Mouse (Mus musculus): Measurements from ENCODE around the gene Olfr461.
"Not testable (repeated sequence)": the region's sequence is repeated elsewhere in the genome, so short reads cannot be mapped to it uniquely, and the experiment has no call there.

Olfr461 gene

DNA sequence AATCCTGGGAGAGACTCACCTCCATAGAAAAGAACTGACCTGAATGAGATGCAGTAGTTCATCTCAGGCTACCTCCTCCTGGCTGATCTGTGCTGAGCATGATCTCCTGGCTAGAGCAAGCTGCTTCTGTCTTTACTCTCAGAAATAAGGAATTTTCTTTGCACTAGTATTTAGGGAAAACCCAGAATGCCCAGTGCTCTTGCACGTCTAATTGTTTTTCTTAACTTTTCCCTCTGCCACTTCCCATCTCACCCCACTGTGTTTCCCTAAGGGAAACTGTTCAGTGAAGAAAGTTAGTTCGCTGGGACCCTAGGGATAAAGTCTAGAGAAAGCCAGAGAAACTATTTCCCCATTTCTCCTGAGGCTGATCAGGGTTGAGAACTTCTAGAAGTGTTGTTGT, at the start of gene Olfr461:
Olfr461 (minus strand) TSS at position 101 of the 400 bp plus-strand sequence.
- DNase-seq, result no peak

DNA sequence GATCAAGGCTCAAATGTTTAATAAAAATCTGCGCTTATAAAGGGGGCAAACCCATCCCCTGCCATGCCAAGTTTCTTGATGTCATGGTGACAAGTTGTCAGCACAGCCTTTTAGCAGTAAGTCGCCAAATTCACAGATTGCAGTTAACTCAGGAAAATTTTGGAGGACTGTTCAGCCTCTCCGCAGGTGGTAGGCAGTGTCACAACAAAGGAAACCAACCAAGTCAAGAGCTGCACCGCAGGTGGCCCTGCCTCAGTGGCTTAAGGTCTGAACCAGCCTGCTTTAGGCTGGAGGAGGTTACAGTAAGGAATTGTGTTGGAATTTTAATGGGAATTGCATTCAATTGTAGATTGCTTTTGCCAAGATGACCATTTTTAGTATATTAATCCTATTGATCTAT, 43.7 kb upstream of the Olfr461 start:
- DNase-seq, result not testable (repeated sequence)

DNA sequence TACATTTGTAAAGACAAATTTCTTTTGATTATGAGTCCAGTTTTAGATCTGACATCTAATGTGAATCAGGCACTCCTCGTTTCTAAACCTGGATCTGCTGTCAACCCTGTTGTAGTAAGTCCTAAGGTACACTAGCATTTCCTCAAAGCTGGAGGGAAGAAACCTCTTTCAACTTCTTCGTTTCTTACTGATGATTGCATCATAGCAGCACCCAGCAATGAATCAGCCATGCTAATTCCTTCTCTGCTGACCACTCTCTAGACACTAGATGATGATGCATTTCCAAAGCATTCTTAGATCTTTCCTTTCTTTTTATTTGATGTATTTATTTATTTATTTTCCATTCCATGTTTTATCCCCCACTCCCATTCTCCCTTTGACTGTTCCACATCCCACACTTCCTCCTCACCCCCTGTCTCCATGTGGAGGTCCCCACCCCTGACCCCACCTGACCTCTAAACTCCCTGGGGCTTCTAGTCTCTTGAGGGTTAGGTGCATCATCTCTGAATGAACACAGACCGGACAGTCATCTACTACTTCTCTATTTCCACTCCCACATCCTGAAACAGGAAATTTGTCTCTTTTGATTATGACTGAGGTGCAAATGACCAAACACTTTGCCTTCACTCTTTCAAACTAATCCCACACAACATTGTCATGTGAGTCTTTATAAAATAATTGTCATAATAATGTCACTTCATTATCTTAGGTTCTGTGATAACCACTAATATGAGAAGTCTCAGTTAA, 40.1 kb upstream of the Olfr461 start:
- no peak for DNase-seq

DNA sequence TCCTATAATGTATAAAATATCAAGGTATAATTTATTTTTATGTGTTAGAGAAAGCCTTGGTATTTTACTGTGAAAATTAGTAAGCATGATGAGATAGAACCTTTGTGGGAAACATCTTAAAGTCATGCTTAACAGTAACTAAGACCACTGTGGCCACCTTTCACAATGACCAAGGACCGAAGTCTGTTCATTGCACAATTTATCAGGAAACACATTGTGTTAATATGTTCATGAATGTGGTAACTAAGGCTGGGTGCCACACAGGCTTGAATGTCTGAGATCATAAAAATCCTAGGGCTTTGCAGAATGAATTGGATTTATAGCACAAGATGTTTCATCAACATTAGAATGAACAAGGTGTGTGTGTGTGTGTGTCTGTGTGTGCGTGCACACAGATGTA, 33.5 kb upstream of the Olfr461 start:
- DNase-seq, result no peak

DNA sequence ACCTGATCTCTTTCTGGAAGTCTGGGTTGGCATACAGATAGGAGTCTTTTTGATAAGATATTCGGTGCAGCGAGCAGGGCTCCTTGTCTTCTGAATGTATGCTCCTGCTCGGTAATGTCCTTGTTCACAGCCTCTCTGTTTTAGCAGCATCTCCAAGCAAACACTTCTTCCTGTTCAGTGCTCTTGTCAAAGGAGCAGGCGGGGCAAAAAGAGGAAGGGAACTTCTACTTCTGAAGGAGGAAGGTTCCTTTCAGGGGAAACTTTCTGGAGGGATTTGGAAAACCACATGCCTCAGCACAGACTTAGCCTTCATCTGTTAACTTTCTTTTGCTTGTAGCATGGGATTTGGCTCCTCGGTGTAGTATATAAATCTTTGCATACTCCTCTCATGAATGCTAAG, 30.8 kb upstream of the Olfr461 start, which contains the start of gene Clec5a:
Clec5a (minus strand) TSS at position 177 of the 400 bp plus-strand sequence.
- DNase-seq, result no peak

DNA sequence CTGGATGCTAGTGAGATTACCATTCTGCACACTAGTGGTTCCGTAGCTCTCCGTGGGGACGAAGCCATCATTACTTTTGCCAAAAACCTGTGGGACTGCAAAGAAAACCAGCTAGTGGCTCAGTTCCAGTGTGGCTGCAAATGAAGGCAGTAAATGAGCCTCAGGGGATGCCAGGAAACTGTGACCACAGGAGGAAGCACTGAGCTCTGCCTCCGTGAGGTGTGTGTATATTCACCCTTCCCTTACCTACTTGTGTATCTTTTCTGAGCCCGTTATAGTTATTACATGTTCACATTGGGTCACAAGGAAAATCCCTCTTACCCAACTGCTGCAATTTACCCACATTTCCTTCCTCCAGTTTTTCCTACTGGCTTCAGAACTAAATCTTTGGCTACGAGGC, 29.5 kb upstream of the Olfr461 start:
- no peak for DNase-seq

DNA sequence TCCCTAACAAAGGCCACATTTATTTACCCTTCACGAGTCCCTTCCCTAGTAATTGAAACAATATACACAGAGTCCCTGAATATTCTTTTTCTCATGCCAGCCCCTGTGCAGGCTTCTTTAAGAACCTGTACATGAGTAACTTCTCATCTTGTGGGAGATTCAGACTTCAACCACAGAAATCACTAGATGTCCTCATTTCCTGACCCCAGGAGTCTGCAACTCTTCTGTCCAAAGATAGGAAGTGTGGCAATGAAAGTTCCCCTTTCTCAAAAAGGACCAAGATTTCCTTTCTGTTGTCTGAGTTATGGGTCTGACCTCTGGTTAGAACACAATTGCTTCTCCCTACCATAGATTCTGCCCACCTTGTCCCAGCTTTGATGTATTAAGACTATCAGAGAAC, 21.5 kb upstream of the Olfr461 start:
- DNase-seq, result no peak

DNA sequence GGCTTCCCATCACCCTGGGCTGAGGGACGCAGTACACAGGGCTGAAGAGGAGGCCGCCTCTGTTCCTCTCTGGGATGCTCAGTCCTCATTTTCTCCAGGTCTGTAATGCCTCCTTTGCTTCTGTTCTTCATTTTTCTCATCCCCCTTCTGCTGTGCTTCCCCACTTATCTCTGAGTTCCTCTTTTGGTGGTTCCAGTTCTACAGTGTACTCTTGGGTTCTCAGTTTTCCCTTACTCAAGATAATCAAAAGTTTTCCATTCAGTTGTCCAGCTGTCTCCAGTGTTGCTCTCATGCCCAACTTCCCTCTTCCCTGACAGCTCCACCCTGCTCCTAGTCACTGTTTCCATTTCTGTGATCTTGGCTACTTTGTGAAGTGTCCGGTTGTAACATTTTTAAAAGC, 18.8 kb upstream of the Olfr461 start:
- DNase-seq, result no peak

DNA sequence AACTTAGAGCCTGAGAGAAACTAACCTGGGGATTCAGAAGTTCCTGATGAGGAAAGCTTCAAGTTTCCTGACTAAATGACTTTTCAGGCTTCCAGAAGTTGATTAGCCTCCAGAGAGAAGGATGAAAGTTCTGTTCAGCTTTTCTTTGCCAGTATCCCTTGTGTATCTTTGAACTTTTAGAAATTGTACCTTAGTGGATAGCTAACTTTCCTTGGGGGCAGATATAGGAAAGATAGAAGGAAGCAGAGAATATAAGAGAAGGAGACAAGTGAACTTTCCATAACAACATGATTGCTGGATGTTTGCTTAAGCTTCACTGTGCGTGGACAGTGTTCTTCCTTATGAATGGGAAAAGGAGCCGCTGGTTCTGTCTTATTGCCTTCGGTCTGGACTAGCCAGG, 14.3 kb upstream of the Olfr461 start, which contains the start of gene Olfr460:
Olfr460 (plus strand) TSS at position 301 of the 400 bp plus-strand sequence.
- DNase-seq, result no peak

DNA sequence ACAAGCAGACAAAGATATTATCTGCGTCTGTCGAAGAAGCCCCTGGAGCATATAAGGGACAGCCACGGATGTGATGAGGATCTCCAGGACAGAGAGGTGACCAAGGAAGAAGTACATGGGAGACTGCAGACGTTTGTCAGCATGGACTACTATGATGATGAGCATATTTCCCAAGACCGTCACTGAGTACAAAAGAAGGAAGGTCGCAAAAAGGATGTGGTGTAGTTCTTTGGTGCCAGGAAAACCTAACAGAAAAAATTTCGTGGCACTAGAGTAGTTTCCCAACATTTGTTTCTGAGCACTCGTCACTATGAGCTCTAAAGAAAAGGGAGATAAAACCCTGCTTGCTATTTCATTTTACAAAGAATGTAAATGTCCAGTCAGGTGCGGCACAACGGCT, 10.2 kb downstream of the Olfr461 start:
- no peak for DNase-seq

DNA sequence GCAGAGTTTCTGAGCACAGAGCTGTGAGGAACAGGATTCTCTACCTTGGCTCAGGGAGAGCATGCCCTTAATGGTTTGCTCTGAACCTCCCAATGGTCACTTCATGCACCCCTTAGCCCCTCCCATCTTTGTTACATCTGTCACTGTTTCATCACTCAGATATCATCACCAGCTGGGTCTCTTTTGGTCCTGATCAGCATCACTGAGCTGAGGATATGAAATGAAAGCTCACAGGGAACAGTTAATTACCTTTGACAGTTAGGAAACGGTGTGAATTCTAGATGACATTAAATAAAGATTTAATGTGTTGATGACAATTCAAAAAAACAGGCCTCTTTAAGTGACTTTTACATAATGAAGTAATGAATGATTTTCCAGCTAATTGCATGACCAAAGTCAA, 35.4 kb downstream of the Olfr461 start, which contains the start of gene Prss37:
Prss37 (minus strand) TSS at position 101 of the 400 bp plus-strand sequence.
- DNase-seq, result no peak

DNA sequence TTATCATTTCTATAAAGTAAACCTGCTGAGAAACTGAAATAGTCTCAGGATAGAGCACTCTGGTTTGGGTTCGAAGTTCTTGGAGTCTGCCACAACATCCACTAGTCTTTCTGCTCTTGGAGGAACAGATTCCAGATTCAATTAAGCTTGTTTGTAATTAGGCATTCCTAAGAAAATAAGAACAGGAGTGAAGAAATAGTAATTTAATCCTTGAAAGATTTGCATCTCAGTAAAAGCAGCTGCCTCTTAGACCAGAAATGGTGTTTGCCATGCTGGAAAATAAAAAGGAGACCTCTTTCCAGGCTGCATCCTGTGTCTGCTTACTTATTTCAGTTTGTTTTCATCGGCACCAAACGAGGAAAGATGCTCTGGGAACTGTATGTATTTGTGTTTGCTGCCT, 61.6 kb downstream of the Olfr461 start, which contains the start of gene Tas2r108:
Tas2r108 (plus strand) TSS at position 301 of the 400 bp plus-strand sequence.
- DNase-seq, result no peak

Measured in lung, postnatal 4 days (tissue).